Mouse (Mus musculus): Measurements from ENCODE around the gene Tbc1d30.

The Tbc1d30 gene

GRCm38 (mm10) chr10:121314186-121314585 lies 36.9 kb downstream of the Tbc1d30 start:
- peak; percentile 63 for DNase-seq (ENCODE audit: low read depth)

DNA sequence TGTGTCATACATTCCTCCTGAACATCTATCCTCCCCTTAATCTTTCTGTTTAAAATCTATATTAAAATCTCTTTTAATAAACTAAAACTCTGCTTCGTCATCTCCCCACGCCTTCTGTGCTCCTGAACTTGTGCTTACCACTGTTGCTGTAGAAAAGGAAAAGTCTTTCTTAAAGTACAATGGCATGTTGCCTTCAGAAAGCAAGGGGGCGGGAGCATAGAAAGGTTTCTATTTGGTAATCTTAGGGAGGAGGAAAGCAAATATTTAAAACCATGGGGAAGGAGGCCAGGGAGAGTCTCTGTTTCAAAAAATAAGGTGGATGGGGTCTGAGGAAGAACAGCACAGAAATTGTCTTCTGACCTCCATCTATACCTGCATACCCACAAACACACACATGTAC lies 38.0 kb downstream of the Tbc1d30 start:
- DNase-seq (ENCODE audit: low read depth) = no peak

GRCm38 (mm10) chr10:121310511-121311221 lies 40.4 kb downstream of the Tbc1d30 start:
- DNase-seq (ENCODE audit: low read depth) = peak; percentile 80

DNA sequence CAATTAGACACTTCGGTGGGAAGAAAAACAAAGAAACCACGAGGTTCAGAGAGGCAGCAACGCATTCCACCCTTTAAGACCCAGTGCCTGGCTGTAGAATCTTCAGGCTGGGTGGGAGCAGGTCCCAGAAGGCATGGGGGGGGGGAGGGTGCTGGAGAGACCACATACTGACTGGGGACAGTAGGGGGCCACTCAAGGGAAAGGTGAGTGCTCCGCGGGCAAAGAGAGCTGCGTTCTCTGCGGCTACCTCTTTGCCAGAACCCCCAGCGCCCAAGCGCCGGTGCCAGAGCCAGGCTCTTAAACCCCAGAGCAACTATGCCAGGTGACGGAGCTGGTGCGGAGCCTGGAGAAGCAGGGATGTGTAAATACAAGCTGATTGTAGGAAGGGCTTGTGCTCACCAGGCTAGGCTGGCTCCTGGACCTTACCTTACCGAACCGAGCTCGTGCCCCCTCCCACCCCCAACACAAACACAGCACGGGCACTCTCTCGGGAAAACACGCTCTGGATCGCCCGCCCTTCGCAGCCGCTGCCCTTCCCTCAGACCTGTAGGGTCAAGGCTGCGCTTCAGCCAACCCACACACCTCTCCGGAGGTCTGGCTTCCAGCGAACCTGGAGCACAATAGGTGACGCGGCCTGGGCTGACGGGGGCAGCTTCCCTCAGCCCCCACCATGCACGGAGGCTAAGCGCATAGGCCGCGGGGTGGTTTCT lies 41.1 kb downstream of the Tbc1d30 start:
- peak; percentile 54 for DNase-seq (ENCODE audit: low read depth)

- DNase-seq (ENCODE audit: low read depth) = peak; percentile 65
Observed at GRCm38 (mm10) chr10:121309123-121309655, 41.9 kb downstream of the Tbc1d30 start.

- DNase-seq (ENCODE audit: low read depth) = no peak
Observed at GRCm38 (mm10) chr10:121305441-121305840, 45.6 kb downstream of the Tbc1d30 start.

DNA sequence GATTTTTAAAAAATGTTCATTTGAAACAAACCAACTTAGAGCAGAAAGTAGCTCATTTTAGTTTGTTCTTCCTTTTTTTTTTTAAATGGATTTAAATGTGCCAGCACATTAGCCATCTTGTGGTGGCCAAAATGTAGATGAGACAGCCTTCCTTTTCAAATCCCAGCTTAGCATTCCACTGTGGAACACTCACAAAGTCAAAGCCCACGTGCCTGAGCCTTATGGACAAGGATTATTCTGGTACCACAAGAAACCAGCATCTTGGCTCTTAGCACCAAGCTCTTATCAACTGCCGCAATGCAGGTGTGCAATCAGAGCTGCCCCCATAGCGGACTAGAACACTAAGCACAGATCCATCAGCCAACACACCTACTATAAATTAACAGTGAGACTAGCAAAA lies 47.5 kb downstream of the Tbc1d30 start:
- DNase-seq (ENCODE audit: low read depth) = no peak

DNA sequence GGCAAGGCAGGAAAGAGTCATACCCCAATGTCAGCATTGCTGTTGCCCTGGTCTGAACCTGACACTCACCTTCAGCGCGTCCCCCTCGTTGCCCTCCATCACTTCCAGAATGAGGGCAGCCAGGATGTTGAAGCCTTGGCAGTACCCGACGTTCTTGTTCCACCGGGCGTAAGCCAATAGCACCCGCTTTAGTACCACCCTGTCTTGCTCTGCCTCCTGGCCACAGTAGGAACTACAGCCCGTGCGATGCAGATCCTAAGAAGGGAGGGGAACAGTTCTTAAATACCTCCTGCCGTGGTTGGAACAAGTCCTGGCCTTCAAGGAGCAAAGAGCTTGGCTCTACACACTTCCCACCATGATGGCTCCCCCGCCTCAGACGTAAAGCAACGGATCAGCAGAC lies 49.2 kb downstream of the Tbc1d30 start:
- no peak for DNase-seq (ENCODE audit: low read depth)

DNA sequence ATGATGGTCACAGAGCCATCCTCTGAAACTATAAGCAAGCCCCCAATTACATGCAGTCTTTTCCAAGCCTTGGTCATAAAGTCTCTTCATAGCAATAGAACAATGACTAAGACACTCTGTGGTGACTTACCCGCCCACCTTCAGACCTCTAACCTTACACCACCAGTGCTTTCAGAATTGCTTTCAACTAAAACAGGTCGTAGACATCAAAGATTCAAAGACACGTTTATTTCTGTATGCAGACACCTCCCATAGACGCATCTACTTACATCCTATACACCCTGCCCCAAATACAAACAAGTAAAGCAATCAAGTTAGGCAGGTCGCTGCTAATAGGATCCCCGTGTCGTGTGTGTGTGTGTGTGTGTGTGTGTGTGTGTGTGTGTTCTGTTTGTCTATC lies 50.4 kb downstream of the Tbc1d30 start:
- DNase-seq (ENCODE audit: low read depth) = peak; percentile 47

DNA sequence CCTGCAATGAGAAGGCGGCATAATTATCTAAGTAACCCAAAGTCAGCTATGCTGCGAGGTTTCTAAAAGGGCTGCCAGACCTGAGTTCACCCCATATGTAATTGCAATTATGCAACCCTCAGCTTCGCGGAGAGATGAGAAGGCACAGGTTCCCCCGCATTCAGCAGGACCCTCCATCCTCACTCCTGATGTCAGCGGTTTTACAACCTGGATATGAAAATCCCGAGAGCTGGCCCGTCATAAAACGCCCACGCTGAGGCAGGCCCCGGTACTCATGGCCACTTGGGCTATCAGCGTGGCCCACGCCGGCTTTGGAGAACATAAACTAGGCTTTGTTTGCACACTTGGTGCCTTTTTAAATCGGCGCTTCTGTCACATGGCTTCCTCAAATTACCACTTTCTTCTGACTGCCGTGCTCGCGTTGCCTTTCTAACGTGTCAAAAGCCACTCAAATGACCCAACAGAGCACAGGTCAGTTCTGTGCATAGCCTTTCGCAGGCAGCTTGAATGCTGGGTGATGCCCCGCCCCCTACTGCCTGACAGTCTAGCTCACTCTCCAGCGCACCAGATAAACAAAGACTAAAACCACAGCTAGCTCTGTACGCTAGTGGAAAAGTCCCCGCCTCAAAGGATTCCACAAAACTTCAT lies 53.9 kb downstream of the Tbc1d30 start:
- DNase-seq (ENCODE audit: low read depth) = peak; percentile 80

- no peak for DNase-seq (ENCODE audit: low read depth)
Observed at GRCm38 (mm10) chr10:121294471-121294870, 56.6 kb downstream of the Tbc1d30 start.

GRCm38 (mm10) chr10:121293829-121294228 lies 57.2 kb downstream of the Tbc1d30 start:
- DNase-seq (ENCODE audit: low read depth) = peak; percentile 79

- DNase-seq (ENCODE audit: low read depth) = no peak
Observed at GRCm38 (mm10) chr10:121291272-121291917, 59.7 kb downstream of the Tbc1d30 start.

GRCm38 (mm10) chr10:121290682-121291078 lies 60.4 kb downstream of the Tbc1d30 start:
- no peak for DNase-seq (ENCODE audit: low read depth)

- peak; percentile 65 for DNase-seq (ENCODE audit: low read depth)
Observed at GRCm38 (mm10) chr10:121289970-121290681, 61.0 kb downstream of the Tbc1d30 start.

DNA sequence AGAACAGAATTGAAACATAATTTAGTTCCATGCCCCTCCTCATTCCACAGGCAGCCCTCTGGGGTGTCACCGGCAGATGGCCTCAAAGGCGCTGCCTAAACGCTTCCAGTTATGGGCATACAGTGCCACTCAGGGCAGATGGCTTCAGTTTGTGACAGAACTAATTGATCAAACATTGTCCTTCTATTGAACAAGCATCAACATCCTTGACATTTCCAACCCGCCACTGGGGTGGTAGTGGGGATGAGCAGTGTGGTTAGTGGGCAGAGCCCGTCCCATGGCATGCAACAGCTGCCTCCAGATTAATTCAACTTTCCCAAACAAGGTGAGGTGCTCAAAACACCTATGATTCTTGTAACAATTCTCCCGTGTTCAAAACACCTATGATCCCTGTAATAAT lies 68.2 kb downstream of the Tbc1d30 start:
- no peak for DNase-seq (ENCODE audit: low read depth)

DNA sequence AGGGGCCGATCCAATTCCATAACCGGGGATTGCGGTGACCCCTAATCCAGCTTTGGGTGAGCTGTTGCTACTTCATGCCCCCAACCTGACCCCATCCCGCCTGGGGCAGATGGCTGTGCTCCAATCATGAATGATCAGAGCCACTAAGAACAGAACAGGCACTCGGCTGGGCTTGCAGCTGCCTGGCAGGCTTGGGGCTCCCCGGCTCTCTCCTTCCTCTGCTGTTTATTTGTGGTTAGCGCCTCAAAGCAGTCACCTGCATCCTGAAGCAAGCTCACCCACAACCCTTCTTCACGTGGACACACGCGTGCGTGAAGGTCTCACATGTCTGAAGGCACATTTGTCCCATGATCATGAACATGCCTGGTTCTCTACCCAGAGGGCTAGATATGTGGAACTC lies 68.6 kb downstream of the Tbc1d30 start:
- no peak for DNase-seq (ENCODE audit: low read depth)

DNA sequence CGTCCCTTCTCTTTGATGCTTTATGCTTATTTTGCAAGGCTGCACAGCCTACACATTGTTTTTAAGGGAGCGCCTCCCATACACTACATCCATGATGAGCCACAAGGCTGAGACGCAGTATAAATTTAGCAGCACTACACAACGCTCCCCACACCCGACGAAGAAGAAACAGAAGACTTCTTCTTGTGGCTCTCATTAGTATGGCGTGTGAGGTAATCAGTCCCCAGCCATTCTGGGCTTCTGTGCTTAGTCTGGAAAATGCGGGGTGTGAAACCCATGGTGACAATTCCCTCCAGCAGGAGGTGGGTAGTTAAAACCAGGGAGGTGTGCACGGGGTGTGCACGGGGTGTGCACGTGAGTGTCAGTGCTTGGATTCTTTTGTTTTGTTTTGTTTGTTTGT lies 70.1 kb downstream of the Tbc1d30 start:
- no peak for DNase-seq (ENCODE audit: low read depth)

GRCm38 (mm10) chr10:121277022-121277471 lies 74.0 kb downstream of the Tbc1d30 start:
- DNase-seq (ENCODE audit: low read depth) = no peak

DNA sequence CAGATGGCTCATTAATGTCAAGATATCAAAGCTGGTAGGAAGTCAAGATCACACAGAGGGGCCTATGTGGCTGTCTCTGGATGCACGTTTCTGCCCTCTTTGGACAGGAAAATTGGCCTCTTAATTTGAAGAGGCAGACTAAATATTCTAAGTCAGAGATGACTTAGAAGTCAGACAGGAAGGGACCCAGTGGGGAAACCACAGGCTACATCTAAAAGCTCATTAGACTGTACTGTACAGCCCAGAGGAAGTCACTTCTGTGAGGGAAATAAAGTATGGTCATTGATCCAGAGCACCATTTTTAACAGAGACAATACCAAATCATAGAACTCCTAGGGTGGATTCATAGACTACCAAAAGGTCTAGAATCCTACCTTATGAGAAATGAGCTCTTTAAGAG lies 76.1 kb downstream of the Tbc1d30 start:
- no peak for DNase-seq (ENCODE audit: low read depth)

DNA sequence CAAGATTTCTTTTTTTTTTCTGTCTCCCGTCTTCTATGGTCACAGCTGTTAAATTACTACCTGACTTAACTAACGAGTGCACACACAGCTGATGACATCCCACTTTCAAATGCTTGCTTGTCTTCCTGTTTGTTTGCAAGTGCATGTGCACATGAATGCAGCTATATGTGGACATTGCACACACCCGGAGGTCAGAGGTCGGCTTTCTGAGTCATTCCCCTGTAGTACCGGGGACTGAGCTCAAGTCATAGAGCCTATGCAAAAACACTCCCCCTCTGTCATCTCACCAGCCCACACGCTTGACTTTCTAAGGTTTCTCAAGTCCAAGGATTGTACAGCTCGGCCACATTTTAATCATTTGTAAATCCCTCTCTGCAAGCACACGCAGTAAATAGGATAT lies 80.1 kb downstream of the Tbc1d30 start:
- DNase-seq (ENCODE audit: low read depth) = no peak

GRCm38 (mm10) chr10:121268771-121269170 lies 82.3 kb downstream of the Tbc1d30 start:
- DNase-seq (ENCODE audit: low read depth) = peak; percentile 55

Data from induced T-regulatory cell, adult 2 months (primary cell).